Mouse (Mus musculus): ENCODE measurements around the gene I0C0044D17Rik.

I0C0044D17Rik gene

DNA sequence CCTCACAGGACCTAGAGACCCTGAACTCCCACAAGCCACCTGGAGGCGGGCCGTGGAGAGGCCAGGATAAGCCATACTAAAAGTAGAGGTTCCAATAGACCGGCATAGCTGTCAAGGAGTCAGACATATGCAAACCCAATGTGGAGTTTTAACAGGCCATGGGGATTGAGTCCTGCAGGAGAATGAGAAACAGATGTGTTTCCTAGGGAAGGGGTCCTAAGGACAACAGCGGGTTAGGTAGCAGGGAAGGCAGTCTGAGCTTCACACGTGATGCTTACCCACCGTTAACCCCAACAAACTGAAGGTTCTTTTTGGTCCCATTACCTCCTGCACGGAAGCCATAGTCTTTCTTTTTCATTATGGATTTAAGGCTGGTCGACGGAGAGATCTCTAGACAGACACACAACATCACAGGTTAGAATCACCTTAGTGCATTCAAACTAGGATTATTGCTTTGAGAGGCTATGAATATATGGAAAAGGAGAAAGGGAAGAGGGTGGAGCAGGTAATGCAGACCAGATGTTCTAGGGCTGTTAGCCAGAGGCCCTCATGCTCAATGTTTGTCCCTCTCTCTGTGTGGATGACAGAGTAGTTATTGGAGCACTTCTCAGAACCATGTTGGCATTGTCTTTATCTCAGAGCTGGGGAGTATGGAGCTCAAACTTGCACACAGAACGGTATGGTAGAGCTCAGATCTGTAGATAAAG, 46.8 kb downstream of the I0C0044D17Rik start:
- DNase-seq (ENCODE audit: low spot score): no peak

DNA sequence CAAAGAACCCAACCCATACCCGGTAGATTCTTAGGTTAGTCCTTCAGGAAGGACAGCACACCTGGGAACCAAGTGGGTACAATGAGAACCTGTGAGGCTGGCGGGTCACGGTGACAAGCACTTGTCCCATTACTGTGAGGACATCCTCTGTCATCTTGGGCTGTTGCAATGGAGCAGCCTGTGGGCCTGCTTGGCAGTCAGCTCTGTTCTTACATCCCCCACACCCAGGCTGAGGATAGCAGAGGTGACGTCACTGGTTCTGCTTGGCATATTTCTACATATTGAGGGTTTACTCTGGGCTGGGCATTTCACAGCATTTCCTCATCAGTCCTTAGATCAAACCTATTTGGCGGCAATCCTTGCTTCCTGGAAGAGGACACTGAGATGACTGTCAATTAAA, 49.9 kb downstream of the I0C0044D17Rik start:
- no peak for DNase-seq (ENCODE audit: low spot score)

All from MN1 (cell line).